9 mouse cellular contexts compared by ENCODE assay signal in genomic region chr5:122731991-122732673, GRCm38 (mm10). TPM values are rescaled to one million over a fixed set of nuclear protein-coding genes. Genes with fewer than 3 reads are reported as not detected.
DNase-seq lines count a peak whose midpoint lies in the region; ATAC-seq lines count a peak whose summit lies in the region.
"Had no signal": no experiment of that assay in that cellular context is flagged by ENCODE, and none has a peak within 500 bp of the region (broad histone marks: within the 10 kb centered on the region; RNA-seq: fewer than 3 reads in every experiment).

No protein-coding gene starts in this region.

- H3K4me3 ChIP-seq in forebrain, embryonic 10.5 days = no peak overlapping the region
- H3K4me3 ChIP-seq in forebrain, embryonic 16.5 days (replicated peaks; ENCODE audit: low read length) = no peak overlapping the region
- H3K4me3 ChIP-seq in liver, embryonic 13.5 days (replicated peaks) = no peak overlapping the region

- no peak for ATAC-seq in forebrain, embryonic 16.5 days
- ATAC-seq in liver, embryonic 13.5 days (ENCODE audit: low read depth) = peak; percentile 39

- no peak overlapping the region for H3K4me2 ChIP-seq in forebrain, embryonic 16.5 days (ENCODE audit: low read length)
- peak overlapping the region; percentile 32 for H3K4me2 ChIP-seq in liver, embryonic 13.5 days

- H3K9ac ChIP-seq in forebrain, embryonic 16.5 days (replicated peaks; ENCODE audit: low read depth, low read length) = no peak overlapping the region
- peak overlapping the region; percentile 28 for H3K9ac ChIP-seq in liver, embryonic 13.5 days

- H3K36me3 ChIP-seq in forebrain, embryonic 10.5 days (replicated peaks) = peaks cover 24% of the 10 kb centered on the region
- 0 out of 2 replicates have a peak, but pooled peaks cover 2% of the 10 kb centered on the region for H3K36me3 ChIP-seq in forebrain, embryonic 16.5 days (ENCODE audit: control insufficient read depth, insufficient read depth)
- peaks cover 8% of the 10 kb centered on the region; the same call in 1 of the 2 replicates for H3K36me3 ChIP-seq in liver, embryonic 13.5 days
- peaks cover 3% of the 10 kb centered on the region for H3K36me3 ChIP-seq in splenic B cell, adult 2 months (ENCODE audit: control insufficient read depth, insufficient read depth, low read length, poor library complexity, severe bottlenecking)

- DNase-seq in forebrain, embryonic 10.5 days (ENCODE audit: extremely low spot score, low spot score) = no peak
- DNase-seq in embryo, embryonic 9.5 days (ENCODE audit: extremely low spot score) = peak; percentile 15
- peak; percentile 71 for DNase-seq in induced T-regulatory cell, adult 2 months (ENCODE audit: low read depth)
- peak; percentile 11 for DNase-seq in liver, embryonic 13.5 days
- peak; percentile 46 for DNase-seq in splenic B cell, adult 2 months (ENCODE audit: low read depth, low spot score)
- no peak for DNase-seq in left cerebral cortex, adult 9 months (ENCODE audit: low spot score in 2 of 2)
- no peak for DNase-seq in gastrocnemius, adult 18-20 months (ENCODE audit: low spot score)

- peaks cover 16% of the 10 kb centered on the region for H3K4me1 ChIP-seq in forebrain, embryonic 10.5 days
- H3K4me1 ChIP-seq in forebrain, embryonic 16.5 days (replicated peaks; ENCODE audit: control insufficient read depth, insufficient read depth, low read length) = no peaks in the 10 kb centered on the region
- peaks cover 47% of the 10 kb centered on the region for H3K4me1 ChIP-seq in liver, embryonic 13.5 days (replicated peaks)

- no peaks in the 10 kb centered on the region for H3K27me3 ChIP-seq in forebrain, embryonic 10.5 days (ENCODE audit: poor library complexity, severe bottlenecking)
- H3K27me3 ChIP-seq in forebrain, embryonic 16.5 days (replicated peaks; ENCODE audit: control insufficient read depth, insufficient read depth, low read length) = no peaks in the 10 kb centered on the region
- H3K27me3 ChIP-seq in liver, embryonic 13.5 days = no peaks in the 10 kb centered on the region
- no peaks in the 10 kb centered on the region for H3K27me3 ChIP-seq in splenic B cell, adult 2 months (ENCODE audit: control insufficient read depth, insufficient read depth, low read length, poor library complexity, severe bottlenecking)
- H3K27me3 ChIP-seq: CH12.LX had no signal

- peak overlapping the region; percentile 41 for H3K27ac ChIP-seq in forebrain, embryonic 10.5 days
- no peak overlapping the region for H3K27ac ChIP-seq in forebrain, embryonic 16.5 days (ENCODE audit: low read length)
- H3K27ac ChIP-seq in liver, embryonic 13.5 days = peak overlapping the region; percentile 58

- H3K9me3 ChIP-seq in forebrain, embryonic 10.5 days = no peaks in the 10 kb centered on the region
- H3K9me3 ChIP-seq in forebrain, embryonic 16.5 days (ENCODE audit: control insufficient read depth, low read length) = no peaks in the 10 kb centered on the region
- no peaks in the 10 kb centered on the region for H3K9me3 ChIP-seq in liver, embryonic 13.5 days (replicated peaks)

- WGBS in forebrain, embryonic 10.5 days = 67% methylated on average over 15 of the region's 15 CpGs
- WGBS in forebrain, embryonic 16.5 days = 77% methylated on average over 15 of the region's 15 CpGs
- WGBS in liver, embryonic 13.5 days (ENCODE audit: insufficient replicate concordance) = 21% methylated on average over 15 of the region's 15 CpGs

RNA-seq across cellular contexts. Expression of gene P2rx4, which starts 24.8 kb away (rescaled TPM):
- 4.4 and 5.2 TPM in 2 replicates for polyA plus RNA-seq in forebrain, embryonic 10.5 days (2016; fragmentation: Nextera tagmentation; extraction: Ambion mirVana)
- polyA plus RNA-seq in forebrain, embryonic 16.5 days (2015; fragmentation: Nextera tagmentation; extraction: Ambion mirVana) = 7.3 and 10.3 TPM in 2 replicates
- polyA plus RNA-seq in liver, embryonic 13.5 days (2015; fragmentation: Nextera tagmentation; extraction: Ambion mirVana) = 29.0 and 33.0 TPM in 2 replicates
- total RNA-seq in gastrocnemius, adult 18-20 months (2021) = 1 to 10 TPM; 3.8 to 5.3 TPM

RNA-seq across cellular contexts. Expression of gene Camkk2, which starts 47.1 kb away (rescaled TPM):
- 22.6 and 24.1 TPM in 2 replicates for polyA plus RNA-seq in forebrain, embryonic 10.5 days (2016; fragmentation: Nextera tagmentation; extraction: Ambion mirVana)
- 70.7 and 75.6 TPM in 2 replicates for polyA plus RNA-seq in forebrain, embryonic 16.5 days (2015; fragmentation: Nextera tagmentation; extraction: Ambion mirVana)
- polyA plus RNA-seq in liver, embryonic 13.5 days (2015; fragmentation: Nextera tagmentation; extraction: Ambion mirVana) = 9.6 and 11.5 TPM in 2 replicates
- 1 to 10 TPM; 3.0 to 3.9 TPM for total RNA-seq in gastrocnemius, adult 18-20 months (2021)

Comparison
In these comparisons a context has a peak if more than half of its experiments do, and no peak if none do; other contexts are left out.
1. DNase-seq: peak in embryo, embryonic 9.5 days (single experiment), induced T-regulatory cell, adult 2 months (single experiment), liver, embryonic 13.5 days (single experiment) and splenic B cell, adult 2 months (single experiment); none in forebrain, embryonic 10.5 days (single experiment), left cerebral cortex, adult 9 months (0 of 2) and gastrocnemius, adult 18-20 months (single experiment).